Mouse (Mus musculus) heart, adult 2 months (tissue): ENCODE measurements at regions not wholly inside any gene's neighbourhood (a gene's known extent, or its start where the extent isn't known, plus 50 kb on each side); places are given as distances from the start of the nearest gene placed in this dataset.

ENCODE experiments used
- DNase-seq, 2 experiments: peaks; one replicate each; pipeline ENCODE4 v3.0.0; 2021
- H3K27ac ChIP-seq: fragments of 200-600 bp; 2 replicates; pipeline ENCODE4 v1.8.1; 2022
- H3K27me3 ChIP-seq: fragments of 200-500 bp; 2 replicates; pipeline ENCODE4 v1.6.1; 2012; ENCODE audit warnings: mild to moderate bottlenecking, low read length, inconsistent platforms, mixed read lengths; ENCODE audit not compliant: control insufficient read depth, insufficient read depth
- H3K36me3 ChIP-seq: fragments of 200-500 bp; 2 replicates; pipeline ENCODE4 v1.6.1; 2012; ENCODE audit warnings: low read length, inconsistent platforms; ENCODE audit not compliant: control insufficient read depth, insufficient read depth
- H3K4me1 ChIP-seq: fragments of 200-500 bp; 2 replicates; pipeline ENCODE4 v1.6.1; 2011; ENCODE audit warnings: low read length; ENCODE audit not compliant: control insufficient read depth, insufficient read depth
- H3K4me3 ChIP-seq: fragments of 200-600 bp; 2 replicates; pipeline ENCODE4 v1.8.1; 2022
- H3K79me2 ChIP-seq: fragments of 200-500 bp; replicated peaks from 2 replicates; pipeline ENCODE4 v1.6.1; 2012; ENCODE audit warnings: mild to moderate bottlenecking, inconsistent platforms, low read length, moderate library complexity, mixed read lengths; ENCODE audit not compliant: control insufficient read depth, insufficient read depth
- H3K9ac ChIP-seq: fragments of 200-500 bp; 2 replicates; pipeline ENCODE4 v1.6.1; 2012; ENCODE audit warnings: low read depth, mild to moderate bottlenecking, control low read depth, inconsistent platforms, low read length, mixed read lengths
- CTCF ChIP-seq: fragments of 200-600 bp; IDR thresholded peaks from 2 replicates; pipeline ENCODE4 v1.8.1; 2022; ENCODE audit warnings: antibody characterized with exemption, mild to moderate bottlenecking, moderate library complexity
- EP300 ChIP-seq: fragments of 200-500 bp; IDR thresholded peaks from 2 replicates; pipeline ENCODE4 v1.6.1; 2011; ENCODE audit warnings: low read depth, low read length, control low read depth; ENCODE audit not compliant: insufficient read depth
- POLR2A ChIP-seq: fragments of 200-500 bp; IDR thresholded peaks from 2 replicates; pipeline ENCODE4 v1.6.1; 2011; ENCODE audit warnings: mild to moderate bottlenecking, low read depth, low read length, control low read depth; ENCODE audit not compliant: insufficient read depth
- WGBS: fragments of 180-500 bp; shearing (Covaris S2); methylation state at CpG from one replicate; pipeline ENCODE4 v1.1.7; 2018; 5-methylcytosine and 5-hydroxymethylcytosine counted together
- intact Hi-C: fragments of 180-260 bp; cut with DNase I; formaldehyde crosslinking; loops from one replicate; pipeline ENCODE4 v1.15.1; 2025

DNA sequence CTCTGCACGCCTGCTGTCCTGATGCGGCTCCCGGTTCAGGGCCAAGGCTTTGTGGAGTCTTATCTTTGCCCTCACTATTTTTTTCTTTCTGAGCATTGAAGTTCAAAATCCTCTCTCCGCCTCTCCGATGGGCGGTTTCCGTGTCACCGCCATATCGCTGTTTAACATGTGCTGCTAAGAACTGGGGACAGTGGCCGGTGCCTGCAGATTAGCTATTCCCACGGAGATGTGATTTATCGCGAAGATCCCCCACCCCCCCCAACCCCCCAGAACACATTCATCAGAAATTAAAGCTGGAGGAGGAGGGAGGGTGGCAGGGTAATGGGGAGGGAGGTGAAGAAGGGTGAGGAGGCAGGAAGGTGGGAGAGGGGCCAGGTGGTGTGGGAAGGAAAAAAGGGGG is 151.2 kb upstream of the Lhx5 start:
- no peak for DNase-seq
- Histone ChIP-seq H3K27me3 (no peaks in the 10 kb centered on the region; the same call in 1 of the 2 replicates), H3K79me2 (no peaks in the 10 kb centered on the region), H3K9ac (no peak overlapping the region), H3K4me1 (no peaks in the 10 kb centered on the region), H3K4me3 (no peak overlapping the region), H3K27ac (no peak overlapping the region), H3K36me3 (no peaks in the 10 kb centered on the region)
- TF ChIP-seq POLR2A (no peak), CTCF (no peak), EP300 (no peak)
- intact Hi-C loops, result no loop called here
- WGBS, result 2% methylated on average over 13 of the region's 13 CpGs

DNA sequence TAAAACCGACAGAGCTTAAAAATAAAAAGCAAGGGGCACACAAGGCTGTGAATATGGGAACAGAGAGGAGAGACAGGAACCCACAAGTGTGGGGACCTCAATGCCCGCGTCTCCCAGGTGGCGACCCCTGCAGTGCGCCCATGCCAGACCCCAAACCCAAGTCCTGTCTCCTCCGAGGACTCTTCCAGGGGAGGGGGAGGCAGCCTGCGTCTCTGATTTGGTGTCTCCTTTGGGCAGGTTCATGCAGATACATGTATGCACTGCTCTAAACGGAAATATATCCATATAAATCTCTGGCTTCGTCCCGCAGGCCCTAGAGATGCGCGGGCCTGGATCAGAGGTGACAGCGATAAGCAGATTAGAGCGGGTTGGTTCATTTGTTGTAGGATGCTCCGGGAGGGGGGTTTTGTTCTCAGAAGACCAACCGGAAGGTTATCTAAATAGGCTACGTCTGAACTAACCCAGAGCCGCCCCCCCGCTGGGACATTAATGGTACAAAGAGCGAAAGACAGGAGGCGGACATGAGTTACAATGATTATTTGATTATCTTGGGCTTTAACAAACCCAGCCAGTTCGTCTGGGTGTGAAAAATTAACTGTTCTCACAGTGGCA is 150.4 kb upstream of the Lhx5 start:
- TF ChIP-seq EP300 (no peak), CTCF (no peak), POLR2A (no peak)
- intact Hi-C loops, result no loop called here
- DNase-seq, result no peak
- no peaks in the 10 kb centered on the region; the same call in 1 of the 2 replicates for H3K27me3 ChIP-seq
- no peaks in the 10 kb centered on the region for H3K79me2 ChIP-seq
- H3K4me3 ChIP-seq, result no peak overlapping the region
- H3K36me3 ChIP-seq, result no peaks in the 10 kb centered on the region
- no peaks in the 10 kb centered on the region for H3K4me1 ChIP-seq
- H3K27ac ChIP-seq, result no peak overlapping the region
- H3K9ac ChIP-seq, result no peak overlapping the region
- WGBS, result 5% methylated on average over 22 of the region's 22 CpGs

DNA sequence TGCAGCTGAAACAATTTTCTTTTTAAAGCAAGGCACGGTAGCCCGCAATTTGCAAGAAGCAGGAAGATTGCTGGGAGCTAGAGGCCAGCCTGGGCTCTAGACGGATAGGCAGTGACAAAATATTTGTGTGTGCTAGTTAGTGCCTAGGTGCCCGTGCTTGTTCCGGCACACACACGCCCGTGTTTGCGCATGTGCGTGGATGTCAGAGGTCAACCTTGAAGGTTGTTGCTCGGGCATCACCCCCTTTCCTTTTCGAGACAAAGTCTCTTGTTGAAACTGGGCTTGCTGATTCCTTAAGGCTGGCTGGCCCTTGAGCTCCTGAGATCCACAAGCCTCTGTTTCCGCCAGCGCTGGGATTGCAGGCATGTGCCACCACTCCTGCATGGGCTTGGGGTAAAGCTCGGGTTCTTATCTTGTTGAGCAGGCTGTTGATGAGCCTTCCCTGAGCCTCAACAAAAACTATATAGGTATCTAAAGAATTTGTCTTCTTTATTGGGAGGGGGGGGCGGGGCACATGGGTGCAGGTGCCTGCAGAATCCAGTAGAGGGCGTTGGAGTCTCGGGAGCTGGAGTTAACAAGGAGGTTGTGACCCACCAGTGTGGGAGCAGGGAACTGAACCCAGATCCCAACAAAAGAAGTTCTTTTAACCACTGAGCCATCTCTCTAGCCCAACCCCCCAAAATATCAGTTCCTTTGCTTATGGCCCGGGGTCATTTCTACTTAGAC is 149.5 kb upstream of the Lhx5 start:
- intact Hi-C loops, result no loop called here
- Histone ChIP-seq H3K27me3 (no peaks in the 10 kb centered on the region; the same call in 1 of the 2 replicates), H3K4me3 (no peak overlapping the region), H3K27ac (no peak overlapping the region), H3K9ac (no peak overlapping the region), H3K79me2 (no peaks in the 10 kb centered on the region), H3K36me3 (no peaks in the 10 kb centered on the region), H3K4me1 (no peaks in the 10 kb centered on the region)
- no peak for TF ChIP-seq CTCF
- TF ChIP-seq POLR2A, result no peak
- no peak for TF ChIP-seq EP300
- WGBS, result 27% methylated on average over 18 of the region's 18 CpGs
- no peak for DNase-seq

DNA sequence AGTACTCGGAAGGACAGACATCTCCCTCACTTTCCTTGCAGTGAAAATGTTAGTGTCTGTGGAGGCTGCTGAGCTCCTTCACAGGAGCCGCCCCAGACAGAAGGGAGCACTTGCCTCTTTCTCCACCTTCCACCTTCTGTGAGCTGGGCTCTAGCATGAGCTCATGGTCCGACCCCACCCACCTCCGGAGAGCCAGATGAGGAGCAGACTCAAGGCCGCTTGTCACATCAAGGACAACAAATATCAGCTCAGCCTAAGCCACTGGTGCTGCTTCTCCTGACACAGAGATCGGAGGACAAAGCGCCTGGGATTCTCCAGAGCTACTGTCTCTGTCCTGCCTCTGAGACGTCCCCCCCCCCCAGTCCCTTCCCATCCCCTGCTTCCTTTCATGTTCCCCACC is 146.9 kb upstream of the Lhx5 start:
- Histone ChIP-seq H3K79me2 (no peaks in the 10 kb centered on the region), H3K4me1 (no peaks in the 10 kb centered on the region), H3K4me3 (no peak overlapping the region), H3K9ac (no peak overlapping the region), H3K27me3 (peaks cover 1% of the 10 kb centered on the region; the same call in 1 of the 2 replicates), H3K27ac (no peak overlapping the region), H3K36me3 (no peaks in the 10 kb centered on the region)
- DNase-seq, result no peak
- intact Hi-C loops, result no loop called here
- no peak for TF ChIP-seq CTCF
- TF ChIP-seq EP300, result no peak
- TF ChIP-seq POLR2A, result no peak
- WGBS, result 31% methylated on average over 8 of the region's 8 CpGs

DNA sequence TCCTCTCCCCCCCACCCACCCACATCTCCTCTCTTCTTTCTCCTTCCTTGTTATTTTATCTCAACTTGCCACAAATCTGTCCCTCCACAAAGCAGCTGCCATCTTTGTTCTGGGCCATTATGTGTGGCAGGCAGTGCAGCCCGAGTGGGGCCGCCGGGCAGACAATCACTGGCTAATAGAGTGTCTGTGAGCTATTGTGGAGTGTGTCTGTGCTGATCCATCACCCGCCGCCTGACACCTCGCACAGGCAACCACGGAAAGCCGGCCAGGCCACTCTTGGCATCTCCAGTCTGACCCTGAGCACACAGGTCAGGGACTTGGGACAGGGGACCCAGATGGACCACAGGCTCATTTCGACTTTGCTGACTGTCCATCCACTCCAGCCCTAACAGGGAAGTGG is 146.5 kb upstream of the Lhx5 start:
- no peak overlapping the region for H3K27ac ChIP-seq
- peaks cover 2% of the 10 kb centered on the region; the same call in 1 of the 2 replicates for H3K27me3 ChIP-seq
- H3K4me3 ChIP-seq, result no peak overlapping the region
- no peaks in the 10 kb centered on the region for H3K4me1 ChIP-seq
- no peak overlapping the region for H3K9ac ChIP-seq
- intact Hi-C loops, result no loop called here
- H3K36me3 ChIP-seq, result no peaks in the 10 kb centered on the region
- WGBS, result 40% methylated on average over 9 of the region's 9 CpGs
- no peak for DNase-seq
- H3K79me2 ChIP-seq, result no peaks in the 10 kb centered on the region
- TF ChIP-seq POLR2A (no peak), EP300 (no peak), CTCF (no peak)

DNA sequence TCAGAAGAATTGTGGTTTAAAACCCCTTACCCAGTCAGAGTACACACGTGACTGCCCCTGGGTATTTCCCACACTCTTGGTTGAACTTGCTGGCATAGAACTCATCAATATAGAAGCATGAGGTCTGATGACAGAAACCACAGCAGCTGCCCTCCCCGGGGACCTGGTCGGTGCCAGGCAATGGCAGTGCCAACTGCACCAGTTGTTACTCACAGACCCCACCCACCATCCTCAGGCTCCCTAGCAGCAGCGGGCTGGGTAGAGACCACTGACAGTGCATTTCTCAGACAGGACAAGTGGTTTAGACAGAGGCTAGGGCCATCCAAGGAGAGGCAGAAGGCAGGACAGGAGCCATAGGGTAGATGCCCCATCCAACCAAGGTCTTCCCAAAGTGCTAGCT is 144.7 kb upstream of the Lhx5 start:
- 72% methylated on average over 4 of the region's 4 CpGs for WGBS
- intact Hi-C loops, result no loop called here
- Histone ChIP-seq H3K36me3 (no peaks in the 10 kb centered on the region), H3K79me2 (no peaks in the 10 kb centered on the region), H3K4me3 (no peak overlapping the region), H3K9ac (no peak overlapping the region), H3K27ac (no peak overlapping the region), H3K4me1 (no peaks in the 10 kb centered on the region), H3K27me3 (peaks cover 2% of the 10 kb centered on the region; the same call in 1 of the 2 replicates)
- TF ChIP-seq EP300 (no peak), CTCF (no peak)
- DNase-seq, result no peak
